Mouse (Mus musculus): Measurements from ENCODE around the gene 4930578G10Rik. TPM values are rescaled to one million over a fixed set of nuclear protein-coding genes. Genes with fewer than 3 reads are reported as not detected.

The 4930578G10Rik gene
- total RNA-seq (2023): not detected

DNA sequence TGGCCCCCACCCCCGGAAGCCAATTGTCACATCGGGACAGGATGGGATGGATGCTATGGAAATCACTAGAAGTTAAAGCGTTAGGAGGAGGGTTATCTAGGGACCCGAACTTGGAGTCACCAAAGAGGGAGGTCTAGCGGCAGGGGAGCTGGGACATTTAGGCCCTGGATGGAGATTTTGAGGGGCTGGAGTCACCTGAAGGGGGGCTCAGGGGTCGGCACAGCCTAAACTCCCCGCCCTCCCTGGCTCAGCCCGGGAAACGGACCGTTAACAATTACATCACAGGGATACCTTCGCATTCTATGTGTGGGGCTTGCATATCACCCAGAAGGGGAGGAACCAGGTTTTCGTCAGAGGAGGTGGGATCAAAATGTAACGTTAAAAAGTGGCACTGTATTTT lies at the start of gene 4930578G10Rik:
Gene 4930578G10Rik, plus strand, starts transcription at position 301 of the 400 bp plus-strand sequence.

DNA sequence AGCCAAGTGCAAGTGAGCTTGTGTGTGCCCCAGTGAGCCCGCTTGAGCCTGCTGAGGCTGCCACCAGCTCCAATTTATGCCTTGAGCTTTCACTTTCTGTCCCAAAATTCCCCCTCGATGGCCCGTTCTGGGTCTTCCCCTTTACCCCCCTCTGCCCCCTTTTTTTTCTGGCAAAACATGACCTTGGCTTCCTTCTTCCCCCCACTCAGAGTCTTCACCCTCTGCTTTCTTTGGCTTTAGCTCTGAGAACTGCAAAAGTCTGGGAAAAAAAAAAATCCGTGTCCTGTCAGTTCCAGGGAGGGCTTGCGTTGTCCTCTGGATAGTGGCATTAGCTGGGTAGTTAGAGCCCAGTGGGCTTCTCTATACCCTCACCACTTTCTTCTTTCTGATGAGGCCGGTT lies 21.1 kb downstream of the 4930578G10Rik start, which contains the start of gene Ccl19:
Gene Ccl19, minus strand, starts transcription at position 101 of the 400 bp plus-strand sequence.

DNA sequence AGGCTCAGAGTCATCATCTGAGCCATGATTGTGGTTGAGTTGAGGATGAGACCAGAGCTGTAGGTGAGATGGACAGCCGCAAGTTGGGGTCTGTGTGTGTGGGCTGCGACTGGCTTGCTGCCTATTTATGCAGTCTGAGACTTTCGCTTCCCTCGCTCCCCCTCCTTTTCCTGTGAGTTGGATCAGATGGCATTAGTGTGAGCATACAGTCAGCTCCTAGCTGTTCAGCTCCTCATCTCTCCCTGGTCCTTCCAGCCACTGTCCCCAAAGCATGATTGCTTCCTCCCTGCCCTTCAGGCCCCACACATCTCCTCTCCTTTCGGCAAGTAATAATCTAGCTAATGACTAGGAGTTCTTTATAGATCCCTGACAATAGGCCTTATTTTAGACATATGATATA lies 38.5 kb downstream of the 4930578G10Rik start, which contains the start of gene Ccl21a:
Gene Ccl21a, minus strand, starts transcription at position 101 of the 400 bp plus-strand sequence.

DNA sequence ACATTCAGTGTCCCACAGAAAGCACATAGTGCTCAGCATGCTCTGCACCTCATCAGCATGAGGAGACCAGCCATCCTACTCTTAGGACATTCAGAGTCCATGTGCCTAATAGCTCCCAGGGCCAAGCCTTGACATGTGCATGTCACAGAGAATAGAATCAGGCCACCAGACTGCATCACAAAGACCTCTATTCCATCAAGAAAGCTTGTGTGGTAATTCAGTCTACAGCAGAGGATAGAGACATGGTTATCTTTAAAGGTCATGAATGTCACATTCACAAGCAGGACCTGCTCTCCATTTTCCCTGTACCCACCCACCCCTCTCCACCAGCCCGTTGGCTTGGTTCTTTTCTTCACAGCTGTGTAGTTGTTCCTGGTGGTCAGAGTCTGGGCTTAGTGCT lies 118.4 kb downstream of the 4930578G10Rik start, which contains the start of gene Fam205a1:
Gene Fam205a1, minus strand, starts transcription at position 101 of the 400 bp plus-strand sequence.

DNA sequence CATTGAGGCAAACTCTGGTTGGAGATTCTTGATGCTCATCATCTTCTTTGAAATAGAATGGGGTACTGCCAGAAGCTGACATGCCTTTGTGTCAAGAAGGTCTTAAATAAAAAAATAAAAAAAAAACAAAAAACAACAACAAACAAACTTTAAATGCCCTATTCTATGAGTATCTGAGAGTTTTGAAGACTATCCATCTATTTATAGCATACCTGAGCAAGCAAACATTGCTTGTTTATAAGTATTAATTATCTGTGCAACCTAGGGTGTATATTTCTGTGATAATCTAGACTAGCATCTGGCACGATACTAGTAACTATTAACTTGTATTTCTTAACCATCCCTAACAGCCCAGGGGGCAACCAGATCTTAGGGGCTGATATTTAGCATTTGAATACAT lies 121.3 kb downstream of the 4930578G10Rik start, which contains the start of gene Gm12394:
Gene Gm12394, minus strand, starts transcription at position 101 of the 400 bp plus-strand sequence.

DNA sequence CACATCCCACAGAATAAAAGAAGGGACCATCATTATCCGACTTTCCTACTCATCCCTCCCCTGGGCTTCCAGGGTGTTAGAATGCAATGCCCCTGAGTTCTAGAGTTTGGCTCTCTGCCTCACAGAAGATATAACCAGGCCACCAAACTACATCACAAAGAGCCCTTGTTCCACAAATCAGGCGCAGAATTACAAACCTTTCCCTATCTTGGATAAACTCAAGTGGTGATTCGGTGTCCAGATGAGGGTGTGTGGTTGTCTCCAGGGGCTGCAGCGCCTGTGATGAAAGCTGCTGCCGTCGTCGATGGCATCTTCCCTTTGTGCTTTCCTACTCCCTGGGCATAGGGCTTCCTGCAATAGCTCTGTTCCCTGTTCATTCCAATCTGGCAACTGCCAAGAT lies 138.8 kb downstream of the 4930578G10Rik start, which contains the start of gene Fam205c:
Gene Fam205c, minus strand, starts transcription at position 101 of the 400 bp plus-strand sequence.

Other genes with a start within 250 kb of the 4930578G10Rik start
- 0.24 TPM for gene Fam205a2, start 207.4 kb upstream of the 4930578G10Rik start, total RNA-seq (2023)
- gene Gm10591, start 123.3 kb upstream of the 4930578G10Rik start, total RNA-seq (2023): not detected
- gene Gm2564, start 105.8 kb upstream of the 4930578G10Rik start, total RNA-seq (2023): not detected
- gene Ccl27b, start 80.3 kb upstream of the 4930578G10Rik start, total RNA-seq (2023): not detected
- not detected for gene Il11ra2, start 73.7 kb upstream of the 4930578G10Rik start, total RNA-seq (2023)
- gene Ccl19, start 21.0 kb downstream of the 4930578G10Rik start, total RNA-seq (2023): not detected
- not detected for gene Ccl21a, start 38.4 kb downstream of the 4930578G10Rik start, total RNA-seq (2023)
- not detected for gene Fam205a1, start 118.3 kb downstream of the 4930578G10Rik start, total RNA-seq (2023)
- gene Gm12394, start 121.2 kb downstream of the 4930578G10Rik start, total RNA-seq (2023): not detected
- gene Fam205c, start 138.7 kb downstream of the 4930578G10Rik start, total RNA-seq (2023): not detected
- gene Phf24, start 181.1 kb downstream of the 4930578G10Rik start, total RNA-seq (2023): not detected
- gene Dnajb5, start 214.3 kb downstream of the 4930578G10Rik start, total RNA-seq (2023): 23.1 TPM
- not detected for gene 1700022I11Rik, start 234.1 kb downstream of the 4930578G10Rik start, total RNA-seq (2023)

Measured in CD4-positive naive resting alpha-beta T cell, adult 57 days (primary cell).